Mouse (Mus musculus) left cerebral cortex, postnatal 25 days (tissue): ENCODE data around the gene Mapk3. TPM values are rescaled to one million over a fixed set of nuclear protein-coding genes. Genes with fewer than 3 reads are reported as not detected.

Experiments used
- total RNA-seq, 2 experiments: library from RNA; stranded (reverse); gene quantifications; 2 replicates each; pipeline ENCODE4 v1.2.3; 2021

Gene Mapk3
- total RNA-seq, 2 experiments from 2014 or later: 148 to 165 TPM

Other genes starting within 250 kb of the Mapk3 start
- 100 to 1,000 TPM; 176 to 188 TPM for gene Eif3c, start 193.2 kb upstream of the Mapk3 start, total RNA-seq
- under 1 TPM; 0.39 to 0.53 TPM for gene Apobr, start 174.7 kb upstream of the Mapk3 start, total RNA-seq
- 10 to 100 TPM; 21.3 to 35.1 TPM for gene Cln3, start 173.8 kb upstream of the Mapk3 start, total RNA-seq
- not detected for gene Il27, start 164.7 kb upstream of the Mapk3 start, total RNA-seq
- gene Nupr1, start 128.7 kb upstream of the Mapk3 start, total RNA-seq: 10 to 100 TPM; 15.7 to 22.1 TPM
- gene Sgf29, start 110.3 kb upstream of the Mapk3 start, total RNA-seq: 10 to 100 TPM; 31.1 to 35.4 TPM
- 10 to 100 TPM; 11.7 to 19.3 TPM for gene Sult1a1, start 83.2 kb upstream of the Mapk3 start, total RNA-seq
- gene Bola2, start 64.2 kb upstream of the Mapk3 start, total RNA-seq: 100 to 1,000 TPM in 1 of 2 experiments, 10 to 100 TPM in 1; 92.0 to 102 TPM
- 10 to 100 TPM; 14.4 to 17.0 TPM for gene Slx1b, start 63.8 kb upstream of the Mapk3 start, total RNA-seq
- 100 to 1,000 TPM; 163 to 167 TPM for gene Coro1a, start 51.8 kb upstream of the Mapk3 start, total RNA-seq
- gene Gdpd3, start 6.7 kb downstream of the Mapk3 start, total RNA-seq: 1 to 10 TPM; 1.8 to 2.1 TPM
- 100 to 1,000 TPM; 311 to 316 TPM for gene Ypel3, start 17.4 kb downstream of the Mapk3 start, total RNA-seq
- gene Tbx6, start 21.9 kb downstream of the Mapk3 start, total RNA-seq: under 1 TPM in 1 of 2 experiments, not detected in 1; 0.87 TPM
- 10 to 100 TPM; 48.1 to 51.3 TPM for gene Ppp4c, start 32.9 kb downstream of the Mapk3 start, total RNA-seq
- gene Fam57b, start 38.1 kb downstream of the Mapk3 start, total RNA-seq: 10 to 100 TPM; 84.6 to 91.9 TPM
- gene 4930451I11Rik, start 72.0 kb downstream of the Mapk3 start, total RNA-seq: not detected
- 10 to 100 TPM; 47.8 to 57.6 TPM for gene Doc2a, start 87.8 kb downstream of the Mapk3 start, total RNA-seq
- gene Hirip3, start 102.4 kb downstream of the Mapk3 start, total RNA-seq: 10 to 100 TPM; 25.5 to 35.0 TPM
- 10 to 100 TPM; 44.9 to 49.9 TPM for gene Ino80e, start 102.8 kb downstream of the Mapk3 start, total RNA-seq
- gene Taok2, start 125.1 kb downstream of the Mapk3 start, total RNA-seq: 100 to 1,000 TPM; 149 to 154 TPM
- 10 to 100 TPM; 20.2 to 22.3 TPM for gene Tmem219, start 163.3 kb downstream of the Mapk3 start, total RNA-seq
- gene Kctd13, start 169.3 kb downstream of the Mapk3 start, total RNA-seq: 100 to 1,000 TPM; 139 TPM
- 10 to 100 TPM; 44.2 to 50.3 TPM for gene Asphd1, start 190.0 kb downstream of the Mapk3 start, total RNA-seq
- gene Sez6l2, start 191.0 kb downstream of the Mapk3 start, total RNA-seq: 100 to 1,000 TPM; 400 to 404 TPM
- 100 to 1,000 TPM; 194 to 197 TPM for gene Cdipt, start 216.3 kb downstream of the Mapk3 start, total RNA-seq
- gene Cdiptos, start 216.5 kb downstream of the Mapk3 start, total RNA-seq: not detected